Comparison of ENCODE assay signal across 18 mouse cellular contexts in the genomic region with DNA sequence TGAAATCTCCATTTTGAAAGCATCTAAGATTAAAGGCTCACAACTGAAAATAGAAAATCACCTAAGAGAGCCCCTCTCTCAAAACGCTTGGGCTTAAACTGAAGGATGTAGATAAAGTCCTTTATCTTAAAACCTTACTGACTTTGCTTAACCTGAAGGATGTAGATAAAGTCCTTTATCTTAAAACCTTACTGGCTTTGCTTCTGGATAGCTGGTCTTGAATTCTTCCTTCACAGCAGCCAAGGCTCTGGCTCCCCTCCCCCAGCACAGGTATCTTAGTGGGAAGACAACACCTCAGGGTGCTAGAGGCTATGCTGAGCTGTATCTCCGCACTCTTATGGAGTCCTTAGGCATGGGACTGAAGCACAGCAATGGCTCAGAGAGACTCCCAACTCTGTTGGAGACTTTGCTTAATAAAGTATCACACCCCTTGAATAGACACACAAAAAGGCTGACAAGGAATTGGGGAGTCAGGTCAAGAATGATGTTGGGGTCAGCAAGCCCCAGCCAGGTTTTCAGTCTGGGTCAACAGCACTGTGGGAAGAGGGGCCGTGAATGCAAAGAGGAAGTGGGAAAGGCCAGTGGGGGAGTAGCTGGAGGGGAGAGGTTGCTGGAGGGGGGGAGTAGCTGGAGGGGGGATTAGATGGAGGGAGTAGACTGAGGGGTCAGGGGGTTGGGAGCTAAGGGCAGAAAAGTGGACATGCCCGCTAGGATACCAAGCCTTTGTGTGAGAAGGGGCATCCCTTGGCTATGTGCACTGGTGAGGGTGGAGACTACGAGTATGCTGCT. TPM values are rescaled to one million over a fixed set of nuclear protein-coding genes. Genes with fewer than 3 reads are reported as not detected.
DNase-seq lines count a peak whose midpoint lies in the region; ATAC-seq and TF ChIP-seq lines count a peak whose summit lies in the region.
"Had no signal": no experiment of that assay in that cellular context is flagged by ENCODE, and none has a peak within 500 bp of the region (broad histone marks: within the 10 kb centered on the region; RNA-seq: fewer than 3 reads in every experiment).

No protein-coding gene starts in this region.

- H3K4me3 ChIP-seq in hindbrain, embryonic 10.5 days = no peak overlapping the region
- no peak overlapping the region for H3K4me3 ChIP-seq in hindbrain, embryonic 12.5 days
- no peak overlapping the region for H3K4me3 ChIP-seq in MEL (ENCODE audit: control insufficient read depth in 1 of 2, insufficient read depth in 1 of 2, low read depth in 2 of 2, low read length in 2 of 2)
- no peak overlapping the region for H3K4me3 ChIP-seq in liver, postnatal 0 days (ENCODE audit: low read depth, low read length)
- H3K4me3 ChIP-seq: forebrain, embryonic 13.5 days; limb, embryonic 15.5 days; midbrain, embryonic 12.5 days had no signal

- 55% methylated on average over 5 of the region's 5 CpGs for WGBS in hindbrain, embryonic 10.5 days
- 65% methylated on average over 5 of the region's 5 CpGs for WGBS in hindbrain, embryonic 12.5 days
- 47% methylated on average over 5 of the region's 5 CpGs for WGBS in liver, postnatal 0 days (ENCODE audit: insufficient replicate concordance)

- no peak for TF ChIP-seq CTCF in MEL (IDR thresholded peaks at IDR 0.05 in 2 of 3, conservative IDR thresholded peaks at IDR 0.05 in 1 of 3; ENCODE audit: control insufficient read depth in 1 of 3, insufficient read depth in 1 of 3, low read depth in 2 of 3, low read length in 3 of 3, poor library complexity in 1 of 3, severe bottlenecking in 1 of 3)
- TF ChIP-seq CTCF in liver, postnatal 0 days (IDR thresholded peaks at IDR 0.05; ENCODE audit: low read depth) = no peak

- no peak for TF ChIP-seq RAD21 in MEL (IDR thresholded peaks at IDR 0.05; ENCODE audit: low read depth, low read length)

- TF ChIP-seq EP300 in MEL (IDR thresholded peaks at IDR 0.05; ENCODE audit: low read depth in 1 of 2, low read length in 2 of 2) = no peak; a peak in 1 of 4 replicates
- peak; percentile 45; the same call in 1 of the 2 replicates for TF ChIP-seq EP300 in liver, postnatal 0 days (IDR thresholded peaks at IDR 0.05; ENCODE audit: low read depth)

- H3K79me2 ChIP-seq in MEL (ENCODE audit: control insufficient read depth, insufficient read depth, low read length, poor library complexity) = no peaks in the 10 kb centered on the region

- no peak for ATAC-seq in hindbrain, embryonic 12.5 days (ENCODE audit: low FRiP score)
- ATAC-seq in granulocyte monocyte progenitor cell, adult 5-6 weeks (replicated peaks; ENCODE audit: poor library complexity, severe bottlenecking) = peak; percentile 52
- no peak for ATAC-seq in liver, postnatal 0 days
- ATAC-seq: forebrain, embryonic 13.5 days had no signal

- 0 out of 2 replicates have a peak overlapping the region, but pooled peaks have one; percentile 12 for H3K27ac ChIP-seq in hindbrain, embryonic 10.5 days
- H3K27ac ChIP-seq in hindbrain, embryonic 12.5 days = no peak overlapping the region
- H3K27ac ChIP-seq in MEL (ENCODE audit: control insufficient read depth, low read depth, low read length) = no peak overlapping the region; the same call in 1 of the 2 replicates
- H3K27ac ChIP-seq in liver, postnatal 0 days (ENCODE audit: low read depth) = no peak overlapping the region
- H3K27ac ChIP-seq: forebrain, embryonic 13.5 days; limb, embryonic 15.5 days; midbrain, embryonic 12.5 days had no signal

- H3K27me3 ChIP-seq in hindbrain, embryonic 10.5 days (ENCODE audit: insufficient read depth, poor library complexity, severe bottlenecking) = no peaks in the 10 kb centered on the region
- no peaks in the 10 kb centered on the region for H3K27me3 ChIP-seq in hindbrain, embryonic 12.5 days
- no peaks in the 10 kb centered on the region for H3K27me3 ChIP-seq in MEL (ENCODE audit: control insufficient read depth in 1 of 2, insufficient read depth in 2 of 2, low read length in 2 of 2)
- no peaks in the 10 kb centered on the region for H3K27me3 ChIP-seq in liver, postnatal 0 days (ENCODE audit: insufficient read depth, low read length)
- H3K27me3 ChIP-seq: forebrain, embryonic 13.5 days; limb, embryonic 15.5 days; midbrain, embryonic 12.5 days had no signal

- DNase-seq in hindbrain, embryonic 10.5 days (ENCODE audit: low spot score) = no peak
- peak; percentile 23 for DNase-seq in MEL (ENCODE audit: low read depth, low spot score)
- DNase-seq in liver, postnatal 0 days = no peak
- DNase-seq in kidney, postnatal 10 days = no peak
- no peak for DNase-seq in adrenal gland, adult (ENCODE audit: inconsistent age in 2 of 2, low spot score in 1 of 2)
- DNase-seq: adrenal gland, postnatal 36 days; cerebellum, adult 8-10 months; embryo, embryonic 11 days; kidney, adult 18-20 months; kidney, postnatal 36 days; lung, postnatal 14 days; right cerebral cortex, postnatal 25 days; thymus, postnatal 14 days had no signal

- no peaks in the 10 kb centered on the region for H3K9me3 ChIP-seq in hindbrain, embryonic 10.5 days
- H3K9me3 ChIP-seq in hindbrain, embryonic 12.5 days (replicated peaks) = no peaks in the 10 kb centered on the region
- no peaks in the 10 kb centered on the region for H3K9me3 ChIP-seq in MEL (replicated peaks; ENCODE audit: insufficient read depth, low read length)
- no peaks in the 10 kb centered on the region for H3K9me3 ChIP-seq in liver, postnatal 0 days (ENCODE audit: low read length)
- H3K9me3 ChIP-seq: forebrain, embryonic 13.5 days; limb, embryonic 15.5 days; midbrain, embryonic 12.5 days had no signal

- H3K36me3 ChIP-seq in hindbrain, embryonic 10.5 days = peaks cover 97% of the 10 kb centered on the region
- peaks cover 78% of the 10 kb centered on the region for H3K36me3 ChIP-seq in hindbrain, embryonic 12.5 days
- peaks cover 4 to 8% of the 10 kb centered on the region in 2 experiments for H3K36me3 ChIP-seq in MEL (ENCODE audit: control insufficient read depth in 1 of 2, insufficient read depth in 2 of 2, low read length in 2 of 2)
- peaks cover 50% of the 10 kb centered on the region for H3K36me3 ChIP-seq in liver, postnatal 0 days (replicated peaks; ENCODE audit: insufficient read depth, low read length)

- no peak for TF ChIP-seq POLR2A in MEL (IDR thresholded peaks at IDR 0.05; ENCODE audit: control insufficient read depth in 1 of 2, insufficient read depth in 1 of 2, low read depth in 1 of 2, low read length in 2 of 2, poor library complexity in 1 of 2)

- H3K4me1 ChIP-seq in hindbrain, embryonic 10.5 days (replicated peaks) = peaks cover 22% of the 10 kb centered on the region
- 0 out of 2 replicates have a peak, but pooled peaks cover 4% of the 10 kb centered on the region for H3K4me1 ChIP-seq in hindbrain, embryonic 12.5 days
- H3K4me1 ChIP-seq in MEL (ENCODE audit: control insufficient read depth in 1 of 2, insufficient read depth in 2 of 2, low read length in 2 of 2) = peaks cover 8 to 11% of the 10 kb centered on the region in 2 experiments
- peaks cover 5% of the 10 kb centered on the region; the same call in 1 of the 2 replicates for H3K4me1 ChIP-seq in liver, postnatal 0 days (ENCODE audit: insufficient read depth)
- H3K4me1 ChIP-seq: forebrain, embryonic 13.5 days; midbrain, embryonic 12.5 days had no signal

- H3K4me2 ChIP-seq in hindbrain, embryonic 12.5 days (replicated peaks) = no peak overlapping the region
- H3K4me2 ChIP-seq in liver, postnatal 0 days (ENCODE audit: low read depth, low read length) = no peak overlapping the region
- H3K4me2 ChIP-seq: forebrain, embryonic 13.5 days; limb, embryonic 15.5 days; midbrain, embryonic 12.5 days had no signal

- H3K9ac ChIP-seq in hindbrain, embryonic 12.5 days = no peak overlapping the region
- no peak overlapping the region for H3K9ac ChIP-seq in MEL (ENCODE audit: control insufficient read depth, low read depth, low read length, poor library complexity, severe bottlenecking)
- H3K9ac ChIP-seq in liver, postnatal 0 days (replicated peaks) = no peak overlapping the region
- H3K9ac ChIP-seq: forebrain, embryonic 13.5 days; limb, embryonic 15.5 days; midbrain, embryonic 12.5 days had no signal

TF ChIP-seq in MEL, 35 proteins besides CTCF, POLR2A, EP300 and RAD21:
- TF ChIP-seq JUND (IDR thresholded peaks at IDR 0.05; ENCODE audit: low read depth, low read length) (no peak), GATA1 (IDR thresholded peaks at IDR 0.05; ENCODE audit: low read depth, low read length) (0 out of 2 replicates have a peak, but pooled peaks have one; percentile 28), RCOR1 (IDR thresholded peaks at IDR 0.05; ENCODE audit: low read depth, low read length) (peak; percentile 52; the same call in 1 of the 2 replicates)

RNA-seq across cellular contexts. Expression of gene Kif1b, which starts 32.1 kb away (rescaled TPM):
- polyA plus RNA-seq in hindbrain, embryonic 10.5 days (2016; fragmentation: Nextera tagmentation; extraction: Ambion mirVana) = 77.1 and 90.9 TPM in 2 replicates
- 139 and 140 TPM in 2 replicates for polyA plus RNA-seq in hindbrain, embryonic 12.5 days (2016; fragmentation: Nextera tagmentation; extraction: Ambion mirVana)
- total RNA-seq in MEL (2012; rRNA removed) = 8.8 and 9.1 TPM in 2 replicates
- polyA plus RNA-seq in MEL (2012; ENCODE audit: insufficient read depth in 1 of 2, insufficient read length in 2 of 2, low read depth in 1 of 2, low replicate concordance in 2 of 2, missing spikeins in 1 of 2) = 10 to 100 TPM; 16.3 to 20.2 TPM
- total RNA-seq in granulocyte monocyte progenitor cell, adult 5-6 weeks (2014; fragmentation: Nextera tagmentation) = 15.2 and 24.2 TPM in 2 replicates
- total RNA-seq in granulocyte monocyte progenitor cell, adult 5-6 weeks (2017) = 25.5 and 26.3 TPM in 2 replicates
- polyA plus RNA-seq in liver, postnatal 0 days (2015; fragmentation: Nextera tagmentation; extraction: Ambion mirVana) = 6.9 and 8.9 TPM in 2 replicates
